Mouse (Mus musculus): Measurements from ENCODE around the gene 1700025G04Rik.

The 1700025G04Rik gene

GRCm38 (mm10) chr1:151997591-151997990 is 92.3 kb downstream of the 1700025G04Rik start:
- in situ Hi-C loops (cut with MboI, MseI), result no loop called here

- in situ Hi-C loops (cut with MboI, MseI), result no loop called here
Measured at GRCm38 (mm10) chr1:151995948-151996697, 93.8 kb downstream of the 1700025G04Rik start.

GRCm38 (mm10) chr1:151994271-151994670 is 95.7 kb downstream of the 1700025G04Rik start:
- in situ Hi-C loops (cut with MboI, MseI), result no loop called here

GRCm38 (mm10) chr1:151991505-151991904 is 98.4 kb downstream of the 1700025G04Rik start:
- in situ Hi-C loops (cut with MboI, MseI), result no loop called here

GRCm38 (mm10) chr1:151990615-151991014 is 99.3 kb downstream of the 1700025G04Rik start:
- in situ Hi-C loops (cut with MboI, MseI), result no loop called here

GRCm38 (mm10) chr1:151988713-151989112 is 101.2 kb downstream of the 1700025G04Rik start:
- in situ Hi-C loops (cut with MboI, MseI), result no loop called here

GRCm38 (mm10) chr1:151988066-151988465 is 101.9 kb downstream of the 1700025G04Rik start:
- in situ Hi-C loops (cut with MboI, MseI), result no loop called here

GRCm38 (mm10) chr1:151986024-151986778 is 103.7 kb downstream of the 1700025G04Rik start:
- in situ Hi-C loops (cut with MboI, MseI), result no loop called here

- in situ Hi-C loops (cut with MboI, MseI), result no loop called here
Measured at GRCm38 (mm10) chr1:151985056-151985455, 104.9 kb downstream of the 1700025G04Rik start.

GRCm38 (mm10) chr1:151983991-151984390 is 105.9 kb downstream of the 1700025G04Rik start:
- in situ Hi-C loops (cut with MboI, MseI), result no loop called here

GRCm38 (mm10) chr1:151980498-151980897 is 109.4 kb downstream of the 1700025G04Rik start:
- in situ Hi-C loops (cut with MboI, MseI), result no loop called here

GRCm38 (mm10) chr1:151979803-151980456 is 110.0 kb downstream of the 1700025G04Rik start:
- in situ Hi-C loops (cut with MboI, MseI), result no loop called here

- in situ Hi-C loops (cut with MboI, MseI), result no loop called here
Measured at GRCm38 (mm10) chr1:151978751-151979150, 111.2 kb downstream of the 1700025G04Rik start.

- in situ Hi-C loops (cut with MboI, MseI), result no loop called here
Measured at GRCm38 (mm10) chr1:151977596-151977995, 112.3 kb downstream of the 1700025G04Rik start.

- in situ Hi-C loops (cut with MboI, MseI), result no loop called here
Measured at GRCm38 (mm10) chr1:151976850-151977249, 113.1 kb downstream of the 1700025G04Rik start.

- in situ Hi-C loops (cut with MboI, MseI), result no loop called here
Measured at GRCm38 (mm10) chr1:151975418-151976379, 114.2 kb downstream of the 1700025G04Rik start.

- in situ Hi-C loops (cut with MboI, MseI), result no loop called here
Measured at GRCm38 (mm10) chr1:151974887-151975286, 115.0 kb downstream of the 1700025G04Rik start.

GRCm38 (mm10) chr1:151974424-151974823 is 115.5 kb downstream of the 1700025G04Rik start:
- in situ Hi-C loops (cut with MboI, MseI), result no loop called here

GRCm38 (mm10) chr1:151973110-151973700 is 116.7 kb downstream of the 1700025G04Rik start:
- in situ Hi-C loops (cut with MboI, MseI), result no loop called here

- in situ Hi-C loops (cut with MboI, MseI), result no loop called here
Measured at GRCm38 (mm10) chr1:151971581-151971980, 118.3 kb downstream of the 1700025G04Rik start.

GRCm38 (mm10) chr1:151968126-151968525 is 121.8 kb downstream of the 1700025G04Rik start:
- in situ Hi-C loops (cut with MboI, MseI), result no loop called here
